Mouse (Mus musculus): Measurements from ENCODE around the gene Ccdc167.

GRCm38 (mm10) chr17:29718660-29719059 lies 1.8 kb upstream of the Ccdc167 start:
- TF ChIP-seq POLR2A (IDR thresholded peaks at IDR 0.05; ENCODE audit: borderline replicate concordance, control insufficient read depth, low read depth, low read length) (no peak), CTCF (IDR thresholded peaks at IDR 0.05; ENCODE audit: control insufficient read depth, insufficient read depth, low read length) (no peak)

Data from bone marrow, adult 2 months (tissue).